Mouse (Mus musculus) cerebellum, adult 11-12 months (tissue): ENCODE measurements around the gene Rad50.

Source experiments
- DNase-seq: peaks from one replicate; pipeline ENCODE4 v3.0.0; 2022

The Rad50 gene

DNA sequence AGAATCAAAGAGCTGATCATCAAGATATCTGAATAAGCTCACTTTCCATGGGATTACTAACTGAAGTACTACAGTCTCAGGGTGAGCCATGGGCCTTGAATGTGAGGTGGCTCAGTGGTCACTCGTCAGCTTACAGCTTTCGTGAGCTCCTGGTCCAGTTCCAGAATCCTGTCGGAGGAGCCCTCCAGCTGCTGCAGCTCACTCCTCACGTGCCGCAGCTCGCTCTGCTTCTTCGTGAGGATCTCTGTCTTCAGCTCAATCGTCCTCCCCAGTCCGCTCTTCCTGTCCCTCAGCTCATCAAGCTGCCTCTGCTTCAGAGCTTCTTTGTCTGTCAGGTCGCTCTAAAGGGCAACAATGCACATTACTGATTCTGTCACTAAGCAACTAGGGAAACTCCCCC lies 15.1 kb downstream of the Rad50 start:
- DNase-seq, result no peak

DNA sequence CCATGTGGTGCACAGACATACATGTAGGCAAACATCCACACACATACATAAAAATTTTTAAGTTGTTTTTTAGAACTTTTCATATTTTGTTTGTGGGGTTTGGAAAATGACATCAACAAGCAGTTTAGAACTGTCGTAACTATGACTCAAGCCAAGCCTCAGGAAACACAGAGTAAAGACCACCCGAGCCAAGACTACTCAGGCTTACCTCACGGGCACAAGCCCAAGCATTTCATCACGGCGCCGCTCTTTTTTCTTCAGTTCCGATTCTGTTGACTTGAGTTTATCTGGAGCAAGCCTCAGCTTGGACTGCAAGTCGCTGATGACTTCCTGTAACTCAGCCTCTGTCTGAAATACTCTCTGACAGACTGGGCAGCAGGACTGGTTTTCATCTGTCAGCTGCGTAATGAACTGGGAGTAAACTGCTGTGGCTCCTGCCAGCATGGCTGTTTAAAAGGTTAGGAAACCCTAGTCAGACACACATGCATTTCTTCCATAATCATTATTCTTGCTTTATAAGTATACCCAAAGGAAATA lies 24.1 kb downstream of the Rad50 start:
- no peak for DNase-seq

DNA sequence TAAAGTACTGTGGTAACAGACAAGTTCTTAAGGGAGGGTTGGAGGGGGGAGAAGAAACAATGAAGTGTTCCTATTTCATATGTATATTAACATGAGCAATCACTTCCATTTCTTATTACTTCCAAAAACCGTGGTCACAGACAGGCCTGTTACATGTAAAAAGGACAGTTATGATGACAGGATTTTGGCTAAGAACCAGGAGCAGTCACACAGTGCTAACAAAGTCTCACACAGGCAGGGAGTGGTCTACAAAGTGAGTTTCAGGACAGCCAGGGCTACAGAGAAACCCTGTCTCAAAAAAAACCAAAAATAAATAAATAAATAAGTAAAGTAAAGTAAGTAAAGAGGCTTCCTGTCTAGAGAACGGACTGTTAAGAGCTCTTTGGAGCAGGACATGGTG lies 24.9 kb downstream of the Rad50 start:
- no peak for DNase-seq

DNA sequence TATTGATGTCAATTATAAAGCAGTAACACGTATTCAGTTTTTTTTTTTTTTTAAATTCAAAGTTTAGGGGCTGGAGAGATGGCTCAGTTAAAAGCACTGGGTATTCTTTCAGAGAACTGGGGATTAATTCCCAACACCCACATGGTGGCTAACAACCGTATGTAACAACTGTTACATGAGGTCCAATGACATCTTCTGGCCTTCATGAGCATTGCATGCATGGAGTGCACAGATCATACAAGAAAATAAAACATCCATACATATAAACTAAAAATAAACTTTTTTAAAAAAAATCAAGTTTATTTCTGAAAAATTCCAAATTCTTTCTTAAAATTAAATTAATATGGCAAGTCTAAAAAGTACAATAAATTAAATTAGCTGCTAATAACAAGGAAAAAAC lies 25.4 kb downstream of the Rad50 start:
- DNase-seq, result no peak

DNA sequence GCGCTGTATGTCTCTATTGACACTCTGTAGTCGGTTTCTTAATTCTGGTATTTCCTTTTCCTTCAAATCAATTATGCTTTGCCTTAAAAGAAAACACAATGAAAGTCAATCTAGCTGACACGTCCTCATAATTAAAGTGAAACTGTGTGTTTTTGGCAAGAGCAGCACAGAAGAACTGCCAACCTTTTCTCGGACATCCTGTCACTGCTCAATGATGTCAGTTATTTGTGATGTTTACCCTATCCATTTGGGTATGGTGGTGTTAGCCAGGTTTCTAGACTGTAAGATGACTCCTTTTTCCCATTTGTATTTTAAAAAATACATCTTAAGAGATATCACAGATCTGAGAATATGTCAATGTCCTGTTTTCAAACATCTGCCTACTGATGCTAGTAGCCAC lies 27.0 kb downstream of the Rad50 start:
- DNase-seq, result no peak

DNA sequence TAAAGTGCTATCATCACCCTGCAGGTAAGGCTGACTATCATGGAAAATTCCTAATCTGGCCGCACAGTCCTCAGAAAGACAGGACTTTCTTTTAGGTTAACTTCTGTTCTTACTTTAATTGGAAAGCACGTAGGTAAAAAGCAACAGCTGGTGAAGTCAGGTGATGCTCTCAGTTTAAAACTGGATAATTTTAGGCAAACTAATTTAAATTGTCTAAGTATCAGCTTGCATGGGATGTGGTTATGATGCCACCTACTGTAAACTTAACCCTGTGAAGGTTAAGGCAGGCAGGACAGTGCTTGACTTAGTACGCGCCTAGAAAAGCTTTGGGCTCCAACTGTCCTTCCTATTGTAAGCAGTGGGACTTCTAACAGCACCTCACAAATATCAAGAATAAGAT lies 35.7 kb downstream of the Rad50 start:
- DNase-seq, result no peak

DNA sequence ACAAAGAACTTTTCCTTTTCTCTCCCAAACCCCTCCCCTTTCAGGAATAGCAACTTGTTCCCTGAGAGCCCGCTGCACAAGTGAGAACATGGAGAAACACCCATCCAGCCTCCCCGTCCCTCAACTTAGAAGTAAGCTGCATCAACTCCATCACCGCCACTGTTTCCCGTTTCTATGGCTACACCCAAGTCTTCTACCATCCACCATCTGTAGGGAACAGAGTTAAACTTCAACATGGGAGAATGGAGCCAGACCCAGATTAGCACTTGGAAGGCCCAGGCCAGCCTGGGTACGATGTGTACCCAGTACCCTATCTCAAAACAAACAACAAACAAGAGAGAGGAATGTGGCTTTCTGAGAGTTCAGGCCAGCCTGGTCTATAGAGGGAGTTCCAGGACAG lies 43.0 kb downstream of the Rad50 start:
- no peak for DNase-seq

DNA sequence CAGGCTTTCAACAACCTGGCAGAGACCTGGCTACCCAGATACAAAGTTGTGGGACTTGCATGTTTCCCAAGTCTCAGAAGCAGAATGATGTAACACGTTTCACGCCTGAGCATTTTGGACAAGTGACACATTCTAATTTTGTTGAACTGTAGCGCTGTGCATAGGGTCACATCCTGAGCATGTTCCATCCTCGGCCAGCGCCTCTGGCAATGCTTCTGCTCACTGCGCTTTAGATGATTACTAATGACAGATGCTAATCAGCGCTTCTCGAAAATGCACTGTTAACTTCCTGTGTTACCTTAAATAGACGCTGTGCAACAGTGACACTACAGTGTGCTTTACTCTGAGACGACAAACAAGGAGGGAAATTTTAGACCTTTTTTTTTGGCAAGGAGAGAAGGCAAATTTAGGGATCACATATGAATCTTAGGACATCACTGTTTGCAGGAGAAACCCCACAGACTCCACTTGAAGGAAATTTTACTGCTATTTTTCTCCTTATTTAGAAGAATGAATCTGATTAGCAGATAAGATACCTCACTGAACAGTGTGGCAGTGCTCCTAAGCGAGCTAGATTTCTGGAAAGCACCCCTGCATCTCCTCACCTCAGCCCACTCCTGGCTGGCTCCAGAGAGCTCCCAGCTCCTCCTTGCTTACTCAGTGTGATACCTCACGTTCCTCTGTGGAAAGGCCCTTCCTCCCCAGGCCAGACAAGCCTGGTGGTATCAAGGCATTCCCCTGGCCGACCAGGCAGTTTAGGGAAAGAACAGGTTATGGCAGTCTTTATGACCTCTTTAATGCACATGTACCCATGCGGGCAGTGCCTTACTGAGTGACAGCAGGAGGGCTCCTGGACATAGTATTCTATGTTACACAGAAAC lies 44.1 kb downstream of the Rad50 start:
- DNase-seq, result peak; percentile 4

DNA sequence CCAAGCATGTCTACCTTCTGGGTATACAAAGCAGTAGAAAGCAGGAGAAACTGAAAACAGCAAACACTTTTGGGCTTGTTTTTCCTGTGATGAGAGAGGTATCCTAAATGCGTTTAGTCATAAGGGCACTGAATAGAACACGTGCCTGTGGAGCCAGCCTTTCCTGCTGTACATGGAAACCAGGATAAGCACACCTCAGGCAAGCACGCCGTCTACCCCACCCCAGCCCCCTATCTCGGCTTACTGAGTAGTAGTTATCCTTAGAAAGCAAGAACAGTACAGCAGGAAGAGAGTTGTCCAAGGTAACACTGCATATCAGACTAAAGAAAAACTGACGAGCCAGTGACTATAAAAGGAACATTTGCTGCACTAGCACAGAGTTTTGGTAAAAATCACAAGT lies 49.3 kb downstream of the Rad50 start:
- DNase-seq, result no peak

DNA sequence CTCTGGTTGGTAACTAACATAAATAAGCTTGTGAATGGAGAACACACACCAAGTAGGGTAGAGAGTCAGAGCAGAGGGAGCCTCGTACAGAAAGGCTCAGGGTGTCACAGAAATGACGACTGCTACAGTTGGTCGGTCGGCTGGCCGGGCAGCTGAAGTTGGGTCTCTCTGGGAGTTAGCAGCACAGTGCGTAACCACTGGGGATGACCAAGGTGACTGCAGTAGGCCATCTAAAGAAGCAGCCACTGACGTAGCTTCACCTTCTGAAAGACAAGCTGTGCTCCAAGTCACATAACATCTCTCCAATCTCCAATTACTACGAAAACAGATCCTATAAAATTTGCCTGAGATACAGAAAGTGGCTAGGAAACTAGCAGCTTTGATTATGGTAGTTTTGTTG lies 49.7 kb downstream of the Rad50 start:
- DNase-seq, result no peak

DNA sequence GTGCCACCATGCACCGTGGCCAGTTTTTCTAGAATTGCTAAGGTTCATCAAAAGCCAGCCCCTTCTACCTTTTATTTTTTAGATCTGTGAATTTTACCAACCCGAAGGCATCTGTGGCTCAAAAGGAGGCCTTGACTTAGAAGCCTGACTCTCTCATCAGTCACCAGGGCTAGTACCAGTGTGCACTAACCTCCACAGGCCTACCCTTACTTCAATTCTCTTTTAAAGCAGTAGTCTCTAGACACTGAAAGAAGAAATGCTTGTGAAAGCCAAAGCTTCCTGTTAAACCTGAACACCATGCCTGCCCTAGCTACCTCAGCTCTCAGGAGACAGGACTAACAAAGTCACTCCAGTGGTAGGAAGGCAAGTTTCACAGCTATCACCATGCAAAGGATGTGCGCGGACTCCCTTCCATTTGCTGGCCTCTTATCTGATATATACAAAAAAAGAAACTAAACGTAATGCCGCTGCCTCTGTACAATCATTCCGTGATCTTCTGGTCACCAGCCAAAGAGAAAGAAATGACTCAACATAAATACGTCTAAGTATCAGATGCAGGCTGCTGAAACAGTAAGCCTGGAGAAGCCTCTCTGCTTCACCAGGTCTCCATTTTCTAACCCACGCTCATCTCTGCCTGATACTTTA lies 50.4 kb downstream of the Rad50 start:
- no peak for DNase-seq

DNA sequence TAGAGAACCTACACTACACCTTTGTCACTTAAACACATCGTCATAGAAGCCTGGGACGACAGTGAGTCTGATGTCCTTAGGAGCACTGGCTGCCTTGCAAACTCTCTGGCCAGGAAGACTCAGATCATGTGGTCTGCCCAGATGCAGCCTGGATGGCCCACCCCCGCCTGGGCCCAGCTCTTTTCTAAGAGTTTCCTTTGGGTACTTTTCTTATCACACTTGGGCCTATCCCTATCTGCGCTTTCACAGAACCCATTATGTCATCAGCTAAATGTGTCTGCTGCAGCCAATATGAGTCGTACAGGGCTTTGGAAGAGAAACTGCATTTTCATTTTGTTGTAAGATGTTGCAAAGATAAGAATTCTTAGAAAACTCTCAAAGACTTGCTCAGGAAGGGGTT lies 52.1 kb downstream of the Rad50 start:
- no peak for DNase-seq

DNA sequence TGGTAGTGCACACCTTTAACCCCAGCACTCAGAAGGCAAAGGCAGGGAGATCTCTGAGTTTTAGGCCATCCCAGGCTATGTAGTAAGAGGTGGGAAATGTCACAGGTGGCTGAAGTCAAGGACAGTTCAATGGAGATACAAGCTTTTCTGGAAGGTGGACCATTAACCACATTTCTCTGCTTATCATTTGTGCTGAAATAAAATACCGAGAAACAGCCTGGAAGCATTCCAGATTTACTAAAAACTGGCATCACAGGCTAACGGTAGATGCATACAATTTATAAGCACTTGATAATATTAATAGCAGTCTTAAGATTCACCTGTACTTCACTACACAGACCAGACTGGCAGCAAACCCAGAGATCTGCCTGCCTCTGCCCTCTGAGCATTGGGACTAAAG lies 54.7 kb downstream of the Rad50 start:
- no peak for DNase-seq

DNA sequence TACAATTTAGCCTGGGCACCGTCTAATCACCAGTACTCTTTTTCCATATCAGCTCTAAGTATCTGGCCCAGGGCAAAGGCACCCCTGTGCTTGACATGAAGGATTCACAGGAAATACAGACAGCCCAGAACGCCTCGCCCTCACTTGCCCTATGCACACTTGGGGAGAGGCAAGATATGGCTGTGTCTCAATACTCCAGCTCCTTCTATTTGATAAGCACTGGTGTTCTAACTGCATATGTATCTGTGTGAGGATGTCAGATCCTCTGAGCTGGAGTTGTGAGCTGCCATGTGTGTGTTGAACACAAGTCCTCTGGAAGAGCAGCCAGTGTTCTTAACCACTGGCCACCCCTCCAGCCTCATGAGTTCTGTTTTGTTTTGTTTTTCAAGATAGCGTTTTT lies 55.7 kb downstream of the Rad50 start:
- DNase-seq, result no peak

DNA sequence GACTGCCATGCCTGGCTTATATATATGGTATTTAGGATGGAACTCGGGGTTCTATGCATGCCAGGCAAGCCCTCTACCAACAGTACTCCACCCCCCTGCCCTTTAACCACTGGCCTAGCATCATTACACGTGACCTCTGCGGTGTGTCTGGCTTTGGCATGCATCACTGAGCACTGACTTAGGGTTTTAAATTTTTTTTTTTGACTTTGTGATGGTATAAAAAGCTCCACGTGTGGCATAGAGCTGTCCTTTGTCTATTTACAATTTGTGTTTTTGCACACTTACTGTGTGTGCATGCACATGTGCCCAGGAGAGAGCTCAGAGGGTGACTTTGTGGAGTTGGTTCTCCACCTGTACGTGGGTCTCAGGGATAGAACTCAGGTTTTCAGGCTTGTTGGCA lies 63.1 kb downstream of the Rad50 start:
- no peak for DNase-seq

DNA sequence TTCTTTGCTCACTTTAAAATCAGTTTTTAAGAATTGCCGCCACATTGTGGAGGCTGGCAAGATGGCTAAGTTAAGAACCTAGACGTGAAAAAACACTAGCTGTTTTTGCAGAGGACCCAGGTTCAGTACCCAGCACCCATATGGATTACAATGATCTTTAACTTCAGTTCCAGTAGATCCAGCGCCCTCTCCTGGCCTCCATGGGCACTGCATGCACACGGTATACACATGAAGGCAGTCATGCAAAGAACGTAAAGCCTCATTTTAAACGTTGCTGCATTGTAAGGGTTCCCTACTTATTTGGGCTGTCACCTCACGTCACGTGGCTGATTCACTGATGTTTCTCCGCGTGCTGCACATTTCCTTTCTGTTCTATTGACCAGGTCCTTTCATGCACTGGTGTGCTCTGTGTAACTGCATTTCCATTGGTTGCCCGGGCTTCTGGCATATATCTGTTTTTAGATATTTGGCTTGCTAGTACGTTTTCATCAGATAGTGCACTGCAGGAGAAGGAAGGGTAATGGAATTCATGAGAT lies 64.3 kb downstream of the Rad50 start:
- no peak for DNase-seq

DNA sequence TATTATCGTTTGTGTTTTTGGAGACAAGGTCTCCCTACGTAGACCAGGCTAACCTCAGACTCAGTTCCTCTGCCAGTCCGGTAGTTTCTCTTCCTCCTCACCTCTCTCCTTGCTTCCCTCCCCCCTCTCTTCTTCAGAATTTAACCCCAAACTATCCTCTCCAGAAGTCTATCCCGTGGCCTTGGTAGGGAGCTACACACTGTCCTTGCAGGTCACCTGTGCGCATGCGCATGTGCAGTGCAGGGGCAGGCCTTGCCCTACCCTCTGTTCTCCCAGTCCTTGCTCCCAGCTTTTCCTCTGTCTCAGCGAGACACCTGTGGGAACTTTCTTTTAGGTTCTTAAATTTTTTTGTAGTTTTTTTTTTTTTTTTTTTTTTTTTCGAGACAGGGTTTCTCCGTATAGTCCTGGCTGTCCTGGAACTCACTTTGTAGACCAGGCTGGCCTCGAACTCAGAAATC lies 69.3 kb downstream of the Rad50 start:
- no peak for DNase-seq

DNA sequence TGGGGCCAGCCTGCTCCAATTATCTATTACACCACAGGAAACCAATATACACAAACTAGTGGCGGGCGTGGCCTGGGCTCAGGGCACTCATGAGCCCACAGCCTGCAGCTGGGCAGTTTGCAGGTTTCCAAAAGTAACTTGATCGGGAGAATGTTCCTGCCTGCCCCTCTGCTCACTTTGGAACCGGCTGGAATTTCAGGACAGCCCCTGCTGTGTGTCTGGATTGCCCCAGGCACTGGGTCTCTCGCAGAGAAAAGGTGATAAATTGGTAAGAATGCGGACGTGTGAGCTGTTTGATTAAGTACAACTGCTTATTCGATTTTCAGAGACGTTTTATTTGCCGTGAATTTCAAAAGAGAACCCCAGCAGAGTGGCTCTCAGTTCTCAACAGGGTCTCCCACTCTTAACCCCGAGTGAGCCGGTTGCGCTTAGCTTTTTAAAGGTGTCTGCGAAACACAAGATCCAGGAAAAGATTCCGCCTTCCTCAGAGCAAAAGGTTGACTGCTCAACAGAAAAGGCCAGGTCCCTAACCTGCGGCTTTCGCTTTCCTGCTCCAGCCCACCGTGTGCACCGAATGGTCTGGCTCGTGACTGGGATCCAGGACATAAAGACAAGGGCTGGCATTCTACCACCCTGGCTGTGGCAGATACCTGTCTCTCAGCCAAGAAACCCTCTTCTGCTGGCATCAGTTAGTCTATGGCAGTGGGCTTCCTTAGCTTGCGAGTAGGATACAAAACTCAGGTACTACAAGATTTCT lies 69.9 kb downstream of the Rad50 start:
- no peak for DNase-seq

DNA sequence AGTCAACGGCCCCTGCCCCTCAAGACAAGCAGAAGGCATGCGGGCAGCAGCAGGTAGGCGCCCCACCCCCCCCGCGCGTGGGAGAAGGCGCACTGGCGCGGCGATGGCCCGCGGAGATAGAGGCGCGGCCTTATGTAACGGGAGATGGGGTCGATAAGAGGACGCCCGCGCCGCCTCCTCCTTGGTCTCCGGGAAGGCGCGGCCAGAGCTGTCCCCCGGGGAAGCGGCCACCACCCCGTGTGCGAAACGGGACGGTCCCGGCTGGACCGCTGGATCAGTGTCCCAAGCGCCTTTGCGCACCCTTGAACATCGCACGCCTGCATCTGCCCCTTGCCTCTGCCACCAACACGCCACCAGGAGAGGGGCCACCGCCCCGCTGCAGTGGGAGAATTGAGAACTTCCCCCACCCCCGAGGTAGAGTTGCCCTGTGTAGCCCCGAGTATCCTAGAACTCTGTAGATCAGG lies 70.9 kb downstream of the Rad50 start:
- peak; percentile 19 for DNase-seq

DNA sequence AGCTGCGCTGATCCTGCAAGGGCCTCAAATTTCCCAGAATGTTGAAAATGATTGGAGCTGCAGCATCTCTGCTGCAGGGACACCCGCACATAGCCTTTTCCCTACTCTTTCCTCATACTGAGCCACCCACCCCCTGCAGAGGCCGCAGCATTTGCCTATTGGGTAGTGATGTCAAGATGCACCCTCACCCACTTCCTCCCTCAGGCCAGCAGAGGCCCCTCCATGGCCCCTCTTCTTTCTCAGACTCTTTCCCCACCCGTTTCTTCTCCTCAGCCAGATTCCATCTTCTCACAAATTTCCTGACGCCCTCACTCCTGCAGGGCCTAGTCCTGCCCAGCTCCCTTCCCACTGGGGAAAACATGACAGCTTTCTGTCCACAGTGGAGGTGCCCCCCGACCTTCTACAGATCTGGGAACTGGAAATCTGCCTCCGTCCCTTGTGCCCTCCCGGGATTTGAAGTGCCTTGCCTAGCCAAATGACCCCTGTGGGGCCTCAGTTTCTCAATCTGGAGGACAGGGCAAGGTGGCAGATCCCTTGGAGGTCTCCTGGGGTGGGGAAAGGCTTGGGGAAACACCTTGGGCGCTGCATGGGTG lies 71.4 kb downstream of the Rad50 start:
- no peak for DNase-seq

DNA sequence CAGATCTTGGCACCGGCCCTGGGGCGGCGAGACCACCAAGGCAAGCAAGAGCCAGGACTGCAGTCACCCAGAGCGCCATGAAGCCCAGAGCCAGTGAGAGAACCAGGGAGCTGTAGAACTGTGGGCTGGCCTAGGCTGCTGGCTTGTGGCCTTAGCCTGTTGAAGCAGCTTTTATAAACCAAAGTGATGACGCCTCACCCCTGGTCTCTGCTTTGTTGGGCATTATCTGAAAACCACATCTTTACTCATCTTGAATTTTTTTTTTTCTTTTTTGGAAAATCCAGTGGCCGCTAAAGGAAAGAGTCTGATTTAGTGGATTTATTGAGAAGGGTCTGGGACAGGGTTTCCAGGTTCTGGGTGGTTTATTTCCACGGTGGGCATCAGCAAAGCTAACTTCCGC lies 72.6 kb downstream of the Rad50 start, which contains the start of gene Il13:
Gene Il13 (minus strand): TSS at position 147 of the 400 bp plus-strand sequence.
- DNase-seq, result no peak

DNA sequence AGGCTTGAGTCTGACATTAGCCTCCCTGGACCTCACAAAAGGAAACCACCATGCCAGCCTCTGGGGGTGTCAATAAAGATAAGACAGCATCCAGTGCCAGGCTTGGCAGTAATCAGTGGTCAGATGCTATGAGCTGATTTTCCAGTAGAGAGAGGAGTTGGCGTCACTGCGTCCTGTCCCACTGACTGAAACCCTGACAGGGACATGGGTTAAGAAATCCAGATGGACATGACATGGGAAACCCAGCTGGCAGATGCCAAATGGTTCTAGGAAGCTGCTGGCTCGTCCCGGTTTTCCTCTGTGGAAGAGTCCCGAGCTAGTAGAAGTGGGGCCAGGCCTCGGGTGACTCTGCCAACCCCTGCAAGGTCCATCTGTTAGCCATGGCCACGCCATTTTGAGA lies 73.5 kb downstream of the Rad50 start:
- DNase-seq, result no peak
